Mouse (Mus musculus) splenic B cell, adult 2 months (primary cell): ENCODE measurements around the gene Gna12.

Source experiments
- DNase-seq: peaks from one replicate; pipeline ENCODE4 v3.0.0-alpha.2; 2011; ENCODE audit warnings: low read depth, low spot score
- H3K27me3 ChIP-seq: 2 replicates; pipeline ENCODE4 v1.6.1; 2012; ENCODE audit warnings: mild to moderate bottlenecking, low read length, moderate library complexity, mixed read lengths; ENCODE audit not compliant: control insufficient read depth, poor library complexity, insufficient read depth, severe bottlenecking
- H3K36me3 ChIP-seq: 2 replicates; pipeline ENCODE4 v1.6.1; 2012; ENCODE audit warnings: mild to moderate bottlenecking, low read length, moderate library complexity, mixed read lengths; ENCODE audit not compliant: control insufficient read depth, poor library complexity, insufficient read depth, severe bottlenecking

Gna12 gene

GRCm38 (mm10) chr5:140741877-140742276, 88.4 kb downstream of the Gna12 start:
- DNase-seq, result peak; percentile 73
- Histone ChIP-seq H3K27me3 (no peaks in the 10 kb centered on the region), H3K36me3 (no peaks in the 10 kb centered on the region)

- Histone ChIP-seq H3K36me3 (no peaks in the 10 kb centered on the region), H3K27me3 (no peaks in the 10 kb centered on the region)
- DNase-seq, result no peak
Measured at GRCm38 (mm10) chr5:140741040-140741439, 89.2 kb downstream of the Gna12 start.

GRCm38 (mm10) chr5:140739813-140740212, 90.4 kb downstream of the Gna12 start:
- no peaks in the 10 kb centered on the region for H3K27me3 ChIP-seq
- H3K36me3 ChIP-seq, result no peaks in the 10 kb centered on the region
- DNase-seq, result no peak

- H3K27me3 ChIP-seq, result no peaks in the 10 kb centered on the region
- peak; percentile 59 for DNase-seq
- no peaks in the 10 kb centered on the region for H3K36me3 ChIP-seq
Measured at GRCm38 (mm10) chr5:140736166-140736565, 94.1 kb downstream of the Gna12 start.

- DNase-seq, result peak; percentile 92
- H3K36me3 ChIP-seq, result no peaks in the 10 kb centered on the region
- no peaks in the 10 kb centered on the region for H3K27me3 ChIP-seq
Measured at GRCm38 (mm10) chr5:140735297-140735696, 94.9 kb downstream of the Gna12 start.

GRCm38 (mm10) chr5:140733336-140733735, 96.9 kb downstream of the Gna12 start:
- H3K27me3 ChIP-seq, result no peaks in the 10 kb centered on the region
- H3K36me3 ChIP-seq, result no peaks in the 10 kb centered on the region
- DNase-seq, result peak; percentile 90

- DNase-seq, result peak; percentile 69
- H3K36me3 ChIP-seq, result no peaks in the 10 kb centered on the region
- H3K27me3 ChIP-seq, result no peaks in the 10 kb centered on the region
Measured at GRCm38 (mm10) chr5:140732195-140732594, 98.0 kb downstream of the Gna12 start.

GRCm38 (mm10) chr5:140731040-140731797, 99.0 kb downstream of the Gna12 start:
- no peaks in the 10 kb centered on the region for H3K27me3 ChIP-seq
- no peaks in the 10 kb centered on the region for H3K36me3 ChIP-seq
- DNase-seq, result peak; percentile 76

GRCm38 (mm10) chr5:140726946-140727740, 103.1 kb downstream of the Gna12 start:
- no peaks in the 10 kb centered on the region for H3K27me3 ChIP-seq
- no peak for DNase-seq

GRCm38 (mm10) chr5:140726062-140726839, 104.0 kb downstream of the Gna12 start:
- Histone ChIP-seq H3K27me3 (no peaks in the 10 kb centered on the region), H3K36me3 (no peaks in the 10 kb centered on the region)
- DNase-seq, result no peak

More at GRCm38 (mm10) chr5:140726946-140727740, 103.1 kb downstream of the Gna12 start:
- no peaks in the 10 kb centered on the region for H3K36me3 ChIP-seq

GRCm38 (mm10) chr5:140723822-140724221, 106.4 kb downstream of the Gna12 start, which contains the start of gene Amz1:
Gene Amz1, plus strand, starts transcription at chr5:140724127.
- no peaks in the 10 kb centered on the region for H3K27me3 ChIP-seq
- H3K36me3 ChIP-seq, result no peaks in the 10 kb centered on the region; the same call in 1 of the 2 replicates
- no peak for DNase-seq

GRCm38 (mm10) chr5:140722121-140722520, 108.1 kb downstream of the Gna12 start:
- DNase-seq, result no peak
- H3K36me3 ChIP-seq, result peaks cover 3% of the 10 kb centered on the region
- H3K27me3 ChIP-seq, result no peaks in the 10 kb centered on the region

- H3K27me3 ChIP-seq, result no peaks in the 10 kb centered on the region
- DNase-seq, result no peak
Measured at GRCm38 (mm10) chr5:140720773-140721172, 109.5 kb downstream of the Gna12 start.

GRCm38 (mm10) chr5:140711040-140711439, 119.2 kb downstream of the Gna12 start:
- H3K27me3 ChIP-seq, result no peaks in the 10 kb centered on the region
- peaks cover 9% of the 10 kb centered on the region for H3K36me3 ChIP-seq
- DNase-seq, result no peak

More at GRCm38 (mm10) chr5:140720773-140721172, 109.5 kb downstream of the Gna12 start:
- H3K36me3 ChIP-seq, result peaks cover 3% of the 10 kb centered on the region
